Mouse (Mus musculus): ENCODE results near the gene B3gat2. TPM values are rescaled to one million over a fixed set of nuclear protein-coding genes. Genes with fewer than 3 reads are reported as not detected.

Gene B3gat2
- polyA plus RNA-seq, 1 experiment from 2014 or later = 0.61 TPM

DNA sequence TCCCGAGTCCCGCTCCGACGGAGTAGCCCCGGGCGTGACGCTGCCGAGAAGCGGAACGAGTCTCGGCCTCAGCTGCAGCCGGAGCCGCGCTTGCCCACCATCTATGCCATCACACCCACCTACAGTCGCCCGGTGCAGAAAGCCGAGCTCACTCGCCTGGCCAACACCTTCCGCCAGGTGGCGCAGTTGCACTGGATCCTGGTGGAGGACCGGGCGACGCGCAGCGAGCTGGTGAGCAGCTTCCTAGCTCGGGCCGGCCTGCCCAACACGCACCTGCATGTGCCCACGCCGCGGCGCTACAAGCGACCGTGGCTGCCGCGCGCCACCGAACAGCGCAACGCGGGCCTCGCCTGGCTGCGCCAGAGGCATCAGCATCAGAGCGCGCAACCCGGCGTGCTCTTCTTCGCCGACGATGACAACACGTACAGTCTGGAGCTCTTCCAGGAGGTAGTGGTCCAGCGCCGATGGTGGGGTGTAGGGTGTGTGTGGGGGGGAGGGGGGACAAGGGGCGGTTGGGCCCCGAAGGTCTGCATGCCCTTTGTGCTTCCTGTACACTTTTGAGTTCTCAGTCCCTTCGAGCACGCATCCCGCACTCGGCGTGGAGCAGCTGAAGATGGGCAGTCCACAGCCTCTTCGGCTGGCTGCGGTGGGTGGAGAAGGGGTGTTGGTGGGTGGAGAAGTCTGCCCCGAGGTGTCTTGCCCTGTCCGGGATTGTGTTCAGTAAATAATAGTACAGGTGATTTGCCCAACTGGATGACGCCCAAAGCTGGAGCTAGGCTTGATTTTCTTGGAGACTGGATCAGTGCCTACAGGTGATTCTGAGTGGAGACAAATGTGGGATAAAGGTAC lies 1.5 kb downstream of the B3gat2 start:
- peak; percentile 72 for ATAC-seq (ENCODE audit: insufficient number of reproducible peaks, low FRiP score, low TSS enrichment, low read depth)
- Histone ChIP-seq H3K4me3 (replicated peaks) (peak overlapping the region; percentile 52), H3K27ac (replicated peaks) (no peak overlapping the region), H3K4me2 (replicated peaks) (peak overlapping the region; percentile 98), H3K27me3 (peaks cover 51% of the 10 kb centered on the region), H3K36me3 (no peaks in the 10 kb centered on the region), H3K4me1 (peaks cover 19% of the 10 kb centered on the region), H3K9ac (no peak overlapping the region; the same call in 1 of the 2 replicates), H3K9me3 (replicated peaks) (no peaks in the 10 kb centered on the region)
- 1% methylated on average over 65 of the region's 65 CpGs for WGBS

DNA sequence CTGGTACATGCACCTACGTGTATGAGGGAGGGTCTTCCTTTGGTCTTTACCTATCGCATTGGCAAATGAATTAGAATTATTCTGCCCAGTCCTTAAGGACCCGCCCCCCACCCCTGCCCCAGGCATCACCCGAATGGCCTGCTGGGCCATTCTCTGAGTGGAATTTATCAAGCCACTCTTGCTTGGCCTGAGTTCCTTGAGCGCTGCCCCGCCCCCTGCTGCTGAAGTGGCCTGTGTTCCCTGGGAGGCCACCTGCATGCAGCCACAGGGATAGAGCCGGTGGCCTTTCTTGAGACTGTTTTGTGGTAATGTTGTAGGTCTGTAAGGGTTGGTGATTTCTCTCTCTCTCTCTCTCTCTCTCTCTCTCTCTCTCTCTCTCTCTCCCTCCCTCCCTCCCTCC lies 2.2 kb downstream of the B3gat2 start:
- no peak for ATAC-seq (ENCODE audit: insufficient number of reproducible peaks, low FRiP score, low TSS enrichment, low read depth)
- 1% methylated on average over 7 of the region's 7 CpGs for WGBS
- Histone ChIP-seq H3K9ac (no peak overlapping the region), H3K4me3 (replicated peaks) (peak overlapping the region; percentile 52; the same call in 1 of the 2 replicates), H3K27me3 (peaks cover 50% of the 10 kb centered on the region), H3K36me3 (no peaks in the 10 kb centered on the region), H3K4me1 (peaks cover 19% of the 10 kb centered on the region), H3K27ac (replicated peaks) (no peak overlapping the region), H3K9me3 (replicated peaks) (no peaks in the 10 kb centered on the region), H3K4me2 (replicated peaks) (no peak overlapping the region)

DNA sequence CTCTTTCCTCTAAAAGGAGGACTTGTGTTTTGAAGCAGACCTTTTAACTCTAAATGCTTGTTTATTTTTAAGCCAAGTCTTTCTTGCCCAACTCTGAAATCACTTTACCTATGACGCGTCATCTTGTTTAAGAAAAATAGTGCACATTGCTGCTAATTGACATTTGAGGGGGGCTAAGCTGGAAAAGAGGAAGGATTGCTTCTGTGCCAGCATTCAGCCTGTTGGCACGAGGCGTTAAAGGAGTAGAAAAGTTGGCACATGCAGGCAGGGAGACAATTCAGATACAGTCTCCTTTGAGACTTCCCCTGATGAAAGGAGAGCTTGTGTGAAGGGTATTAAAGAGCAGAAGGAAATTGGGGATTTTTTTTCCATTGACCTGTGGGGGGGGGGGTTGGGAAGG lies 3.2 kb downstream of the B3gat2 start:
- no peak overlapping the region for H3K4me2 ChIP-seq (replicated peaks)
- no peaks in the 10 kb centered on the region for H3K36me3 ChIP-seq
- peaks cover 41% of the 10 kb centered on the region for H3K27me3 ChIP-seq
- WGBS = 44% methylated on average over 4 of the region's 4 CpGs
- H3K4me3 ChIP-seq (replicated peaks) = no peak overlapping the region
- no peak for ATAC-seq (ENCODE audit: insufficient number of reproducible peaks, low FRiP score, low TSS enrichment, low read depth)
- no peak overlapping the region for H3K27ac ChIP-seq (replicated peaks)
- peaks cover 19% of the 10 kb centered on the region for H3K4me1 ChIP-seq
- no peaks in the 10 kb centered on the region for H3K9me3 ChIP-seq (replicated peaks)
- no peak overlapping the region for H3K9ac ChIP-seq

DNA sequence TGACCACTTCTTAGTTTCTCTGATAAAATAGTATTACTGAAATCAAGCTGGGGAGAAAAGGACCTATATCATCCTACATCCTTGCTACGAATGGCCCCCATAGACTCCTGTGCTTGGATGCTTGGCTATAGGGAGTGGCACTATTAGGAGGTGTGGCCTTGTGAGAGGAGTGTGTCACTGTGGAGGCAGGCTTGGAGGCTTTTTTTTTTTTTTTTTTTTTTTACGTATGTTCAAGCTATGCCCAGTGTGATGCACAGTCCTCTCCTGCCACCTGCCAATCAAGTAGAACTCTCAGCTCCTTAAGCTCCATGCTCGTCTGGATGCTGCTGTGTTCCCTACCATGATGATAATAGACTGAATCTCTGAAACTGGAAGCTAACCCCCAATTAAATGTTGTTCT lies 11.5 kb downstream of the B3gat2 start:
- H3K27me3 ChIP-seq = no peaks in the 10 kb centered on the region
- H3K9ac ChIP-seq = no peak overlapping the region
- ATAC-seq (ENCODE audit: insufficient number of reproducible peaks, low FRiP score, low TSS enrichment, low read depth) = no peak
- no peaks in the 10 kb centered on the region for H3K4me1 ChIP-seq
- H3K27ac ChIP-seq (replicated peaks) = no peak overlapping the region
- H3K9me3 ChIP-seq (replicated peaks) = no peaks in the 10 kb centered on the region
- WGBS = 49% methylated on average over 3 of the region's 3 CpGs
- no peaks in the 10 kb centered on the region for H3K36me3 ChIP-seq
- no peak overlapping the region for H3K4me3 ChIP-seq (replicated peaks)
- no peak overlapping the region for H3K4me2 ChIP-seq (replicated peaks)

DNA sequence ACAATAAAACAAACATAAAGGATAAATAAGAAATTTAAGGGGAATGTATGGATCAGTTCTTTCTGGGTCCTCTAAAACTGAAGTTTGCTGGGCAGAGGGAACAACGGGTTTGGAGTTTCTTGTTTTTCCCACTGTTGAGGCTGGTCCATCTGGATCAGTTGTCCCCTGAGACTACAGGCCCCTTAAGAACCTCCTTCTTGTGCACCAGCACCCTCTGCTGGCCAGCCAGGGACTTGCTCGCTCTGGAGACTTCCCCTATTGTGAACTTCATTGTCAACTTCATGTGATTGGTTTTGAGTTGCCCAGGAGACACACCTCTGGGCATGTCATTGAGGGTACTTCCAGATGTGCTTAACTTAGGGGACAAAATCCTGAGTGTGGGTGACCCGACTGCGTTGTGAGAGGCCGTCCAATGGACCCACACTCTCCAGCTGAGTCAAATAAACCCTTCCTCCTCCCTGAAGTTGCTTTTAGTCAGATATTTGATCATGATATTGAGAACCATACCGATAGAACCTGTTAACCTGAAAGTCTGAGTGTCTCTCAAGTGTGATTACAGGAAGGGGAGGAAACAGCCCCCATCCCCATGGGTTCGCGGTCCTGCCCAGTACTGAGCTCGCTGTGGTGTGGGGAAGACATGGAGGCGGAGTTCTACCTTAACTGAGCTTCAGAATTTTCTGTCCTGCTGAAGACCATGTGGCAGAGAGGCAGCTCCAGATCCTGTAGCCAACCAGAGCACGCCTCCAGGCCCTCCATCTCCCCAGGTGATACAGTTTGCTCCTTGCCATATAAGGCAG lies 31.4 kb downstream of the B3gat2 start:
- ATAC-seq (ENCODE audit: insufficient number of reproducible peaks, low FRiP score, low TSS enrichment, low read depth) = no peak; the same call in 1 of the 2 replicates
- H3K9ac ChIP-seq = no peak overlapping the region
- H3K4me2 ChIP-seq (replicated peaks) = no peak overlapping the region
- WGBS = 45% methylated on average over 11 of the region's 11 CpGs
- no peak overlapping the region for H3K27ac ChIP-seq (replicated peaks)
- no peaks in the 10 kb centered on the region for H3K4me1 ChIP-seq
- H3K9me3 ChIP-seq (replicated peaks) = no peaks in the 10 kb centered on the region
- no peak overlapping the region for H3K4me3 ChIP-seq (replicated peaks)
- no peaks in the 10 kb centered on the region for H3K36me3 ChIP-seq
- H3K27me3 ChIP-seq = no peaks in the 10 kb centered on the region

DNA sequence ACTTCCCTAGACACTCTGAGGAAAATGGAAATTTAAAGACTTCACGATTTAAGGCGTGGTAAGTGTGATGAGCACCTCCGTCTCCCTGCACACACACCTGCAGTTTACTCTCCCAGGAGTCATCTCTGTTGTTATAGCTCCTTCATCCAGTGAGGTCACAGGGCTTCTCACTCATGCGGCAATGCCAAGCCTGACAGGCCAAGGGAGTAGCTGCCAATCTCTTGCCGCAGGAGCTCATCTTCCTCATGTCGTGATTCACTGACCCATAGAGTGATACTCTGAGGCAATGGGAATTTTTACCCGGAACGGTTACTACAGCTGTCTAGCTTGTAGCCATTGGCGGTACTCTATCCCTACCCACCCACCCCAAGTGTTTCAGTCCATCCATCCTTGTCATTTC lies 36.8 kb downstream of the B3gat2 start:
- H3K4me1 ChIP-seq = no peaks in the 10 kb centered on the region
- 90% methylated on average over 9 of the region's 9 CpGs for WGBS
- no peaks in the 10 kb centered on the region for H3K36me3 ChIP-seq
- no peak overlapping the region for H3K27ac ChIP-seq (replicated peaks)
- ATAC-seq (ENCODE audit: insufficient number of reproducible peaks, low FRiP score, low TSS enrichment, low read depth) = no peak
- no peaks in the 10 kb centered on the region for H3K9me3 ChIP-seq (replicated peaks)
- H3K27me3 ChIP-seq = 0 out of 2 replicates have a peak, but pooled peaks cover 3% of the 10 kb centered on the region
- no peak overlapping the region for H3K4me3 ChIP-seq (replicated peaks)
- H3K9ac ChIP-seq = no peak overlapping the region
- no peak overlapping the region for H3K4me2 ChIP-seq (replicated peaks)

DNA sequence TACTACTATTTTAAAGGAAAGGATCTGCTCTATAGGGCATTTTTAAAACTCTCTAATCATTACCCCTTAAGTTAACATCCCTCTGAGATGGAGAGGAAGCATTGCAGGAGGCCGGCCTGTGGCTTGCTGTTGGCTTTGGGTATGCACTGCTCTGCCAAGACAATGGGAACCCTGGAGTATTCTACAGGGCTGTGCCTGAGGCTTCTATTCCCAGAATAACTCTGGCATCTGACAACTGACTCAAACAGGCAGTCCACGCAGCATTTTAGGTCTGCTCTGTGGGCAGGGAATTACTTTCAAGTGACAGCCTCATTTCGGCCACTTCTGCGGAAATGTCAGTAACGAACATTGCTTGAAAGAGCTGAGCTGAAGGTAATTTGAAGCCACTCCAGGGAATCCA lies 60.1 kb downstream of the B3gat2 start:
- H3K4me1 ChIP-seq = no peaks in the 10 kb centered on the region
- ATAC-seq (ENCODE audit: insufficient number of reproducible peaks, low FRiP score, low TSS enrichment, low read depth) = no peak
- 44% methylated on average over 5 of the region's 5 CpGs for WGBS
- H3K9ac ChIP-seq = no peak overlapping the region
- H3K27me3 ChIP-seq = no peaks in the 10 kb centered on the region; the same call in 1 of the 2 replicates
- no peak overlapping the region for H3K4me3 ChIP-seq (replicated peaks)
- no peak overlapping the region for H3K4me2 ChIP-seq (replicated peaks)
- no peaks in the 10 kb centered on the region for H3K36me3 ChIP-seq
- no peak overlapping the region for H3K27ac ChIP-seq (replicated peaks)
- no peaks in the 10 kb centered on the region for H3K9me3 ChIP-seq (replicated peaks)

DNA sequence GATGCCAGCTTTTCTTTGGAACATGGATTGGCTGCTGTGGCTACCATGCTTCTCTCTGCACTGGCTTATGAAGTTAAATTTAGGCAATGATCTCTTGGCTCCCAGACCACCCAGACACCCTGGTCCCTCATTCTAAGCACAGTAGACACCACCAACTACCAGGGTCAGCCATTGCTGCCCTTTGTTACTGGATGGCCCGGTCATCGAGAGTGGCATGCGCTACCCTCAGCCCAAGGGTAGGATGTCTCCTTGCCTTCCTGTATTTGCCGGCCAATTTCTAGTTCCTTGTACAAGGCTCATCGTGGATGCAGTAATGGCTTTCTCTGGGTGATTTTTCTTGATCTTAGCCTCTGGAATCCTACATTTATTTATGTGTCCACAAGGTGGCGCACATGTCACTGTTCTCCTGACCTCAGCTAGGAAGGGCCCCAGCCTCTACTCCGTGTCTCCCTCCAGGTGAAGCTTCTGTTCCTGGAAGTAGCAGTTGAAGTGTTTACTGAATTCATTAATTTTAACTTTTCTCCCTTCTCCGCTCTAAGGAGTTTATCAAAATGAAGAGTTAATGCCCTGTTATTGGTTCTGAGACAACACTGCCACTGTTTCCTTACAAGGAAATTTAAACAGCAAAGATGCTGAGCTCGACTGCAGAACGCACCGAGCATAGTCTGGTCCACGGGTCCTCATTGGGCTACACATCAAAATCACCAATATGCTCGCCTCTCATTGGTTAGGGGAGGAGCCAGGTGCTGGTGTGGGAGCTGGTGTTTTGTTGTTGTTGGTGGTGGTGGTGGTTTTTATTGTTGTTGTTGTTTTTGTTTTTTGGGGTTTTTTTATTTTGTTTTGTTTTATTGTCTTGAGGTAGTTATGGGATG lies 65.6 kb downstream of the B3gat2 start:
- Histone ChIP-seq H3K4me3 (replicated peaks) (no peak overlapping the region), H3K4me2 (replicated peaks) (no peak overlapping the region), H3K36me3 (no peaks in the 10 kb centered on the region), H3K9me3 (replicated peaks) (no peaks in the 10 kb centered on the region), H3K4me1 (no peaks in the 10 kb centered on the region), H3K27me3 (no peaks in the 10 kb centered on the region; the same call in 1 of the 2 replicates), H3K27ac (replicated peaks) (no peak overlapping the region), H3K9ac (no peak overlapping the region)
- 35% methylated on average over 13 of the region's 13 CpGs for WGBS
- no peak for ATAC-seq (ENCODE audit: insufficient number of reproducible peaks, low FRiP score, low TSS enrichment, low read depth)

DNA sequence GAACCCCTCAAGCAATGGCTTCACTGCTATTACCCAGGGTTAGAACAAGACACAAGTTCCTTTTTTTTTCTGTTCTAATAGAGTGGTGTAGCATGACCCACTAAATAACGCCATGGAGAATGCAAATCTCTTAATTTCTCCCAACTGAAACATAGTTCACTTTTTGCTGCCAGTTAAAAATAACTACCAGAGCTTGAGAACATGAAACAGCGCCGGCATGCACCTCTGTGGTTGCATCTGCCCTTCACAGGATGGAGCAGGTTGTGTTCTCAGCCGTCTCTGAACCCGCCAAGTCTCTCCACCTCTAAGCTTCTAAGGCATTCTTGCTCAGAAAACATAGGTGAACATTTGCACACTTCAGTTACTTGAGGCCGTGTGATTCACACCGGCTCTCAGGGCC lies 72.7 kb downstream of the B3gat2 start:
- Histone ChIP-seq H3K36me3 (no peaks in the 10 kb centered on the region), H3K27ac (replicated peaks) (no peak overlapping the region), H3K4me2 (replicated peaks) (no peak overlapping the region), H3K9me3 (replicated peaks) (no peaks in the 10 kb centered on the region), H3K27me3 (no peaks in the 10 kb centered on the region), H3K9ac (no peak overlapping the region), H3K4me1 (no peaks in the 10 kb centered on the region), H3K4me3 (replicated peaks) (no peak overlapping the region)
- 83% methylated on average over 7 of the region's 7 CpGs for WGBS
- ATAC-seq (ENCODE audit: insufficient number of reproducible peaks, low FRiP score, low TSS enrichment, low read depth) = no peak

DNA sequence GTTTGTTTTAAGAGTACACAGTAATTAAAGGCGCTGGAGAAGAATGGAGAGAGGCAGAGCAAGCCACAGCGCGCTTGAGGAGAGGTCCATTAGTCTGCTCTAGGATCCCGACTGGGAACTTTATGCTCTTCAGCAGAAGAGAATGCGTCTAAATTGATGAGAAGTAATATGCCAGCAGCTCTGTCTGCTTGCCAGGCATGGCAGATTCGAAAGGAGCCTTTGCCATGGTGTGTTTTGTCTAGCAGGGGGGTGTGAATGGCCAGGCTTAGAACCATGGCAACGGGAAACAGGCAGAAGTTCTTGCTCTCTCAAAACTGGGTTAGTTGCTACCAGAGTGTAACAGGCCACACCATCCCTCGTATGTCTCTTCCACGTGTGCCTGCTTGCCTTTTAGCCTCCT lies 73.3 kb downstream of the B3gat2 start:
- H3K9ac ChIP-seq = no peak overlapping the region
- no peak for ATAC-seq (ENCODE audit: insufficient number of reproducible peaks, low FRiP score, low TSS enrichment, low read depth)
- H3K36me3 ChIP-seq = no peaks in the 10 kb centered on the region
- no peaks in the 10 kb centered on the region for H3K9me3 ChIP-seq (replicated peaks)
- H3K27ac ChIP-seq (replicated peaks) = no peak overlapping the region
- no peaks in the 10 kb centered on the region for H3K27me3 ChIP-seq
- H3K4me2 ChIP-seq (replicated peaks) = no peak overlapping the region
- no peaks in the 10 kb centered on the region for H3K4me1 ChIP-seq
- WGBS = 69% methylated on average over 9 of the region's 9 CpGs
- H3K4me3 ChIP-seq (replicated peaks) = no peak overlapping the region

DNA sequence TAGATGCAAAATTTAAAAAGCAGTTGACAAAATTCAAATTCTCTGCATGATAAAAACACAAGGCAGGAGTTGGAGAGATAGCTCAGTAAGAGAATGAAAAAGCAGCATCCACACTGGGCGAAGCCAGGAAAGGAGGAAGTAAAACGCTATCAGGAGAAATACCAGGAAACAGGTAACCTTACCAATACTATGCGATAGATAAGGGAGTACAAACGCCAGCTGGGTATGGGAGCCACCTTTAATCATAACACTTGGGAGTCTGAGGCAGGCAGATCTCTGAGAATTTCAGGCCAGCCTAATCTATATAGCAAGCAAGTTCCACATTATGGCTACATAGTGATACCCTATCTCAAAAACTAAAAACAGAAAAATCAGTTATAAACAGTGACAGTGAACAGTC lies 75.1 kb downstream of the B3gat2 start:
- no peak for ATAC-seq (ENCODE audit: insufficient number of reproducible peaks, low FRiP score, low TSS enrichment, low read depth)
- H3K36me3 ChIP-seq = peaks cover 2% of the 10 kb centered on the region; the same call in 1 of the 2 replicates
- H3K4me2 ChIP-seq (replicated peaks) = no peak overlapping the region
- no peaks in the 10 kb centered on the region for H3K4me1 ChIP-seq
- H3K9ac ChIP-seq = no peak overlapping the region
- WGBS = 90% methylated on average over 4 of the region's 4 CpGs
- H3K27me3 ChIP-seq = no peaks in the 10 kb centered on the region
- no peak overlapping the region for H3K27ac ChIP-seq (replicated peaks)
- no peak overlapping the region for H3K4me3 ChIP-seq (replicated peaks)
- no peaks in the 10 kb centered on the region for H3K9me3 ChIP-seq (replicated peaks)

Data from embryonic facial prominence, embryonic 15.5 days (tissue).